Mouse (Mus musculus): Measurements from ENCODE around the gene Alms1. TPM values are rescaled to one million over a fixed set of nuclear protein-coding genes. Genes with fewer than 3 reads are reported as not detected.
"Not testable (repeated sequence)": the region's sequence is repeated elsewhere in the genome, so short reads cannot be mapped to it uniquely, and the experiment has no call there.

Alms1 gene
- 10 to 100 TPM in 3 of 4 experiments, 1 to 10 TPM in 1; 9.1 to 23.4 (median 15.1) TPM for total RNA-seq (2022)

DNA sequence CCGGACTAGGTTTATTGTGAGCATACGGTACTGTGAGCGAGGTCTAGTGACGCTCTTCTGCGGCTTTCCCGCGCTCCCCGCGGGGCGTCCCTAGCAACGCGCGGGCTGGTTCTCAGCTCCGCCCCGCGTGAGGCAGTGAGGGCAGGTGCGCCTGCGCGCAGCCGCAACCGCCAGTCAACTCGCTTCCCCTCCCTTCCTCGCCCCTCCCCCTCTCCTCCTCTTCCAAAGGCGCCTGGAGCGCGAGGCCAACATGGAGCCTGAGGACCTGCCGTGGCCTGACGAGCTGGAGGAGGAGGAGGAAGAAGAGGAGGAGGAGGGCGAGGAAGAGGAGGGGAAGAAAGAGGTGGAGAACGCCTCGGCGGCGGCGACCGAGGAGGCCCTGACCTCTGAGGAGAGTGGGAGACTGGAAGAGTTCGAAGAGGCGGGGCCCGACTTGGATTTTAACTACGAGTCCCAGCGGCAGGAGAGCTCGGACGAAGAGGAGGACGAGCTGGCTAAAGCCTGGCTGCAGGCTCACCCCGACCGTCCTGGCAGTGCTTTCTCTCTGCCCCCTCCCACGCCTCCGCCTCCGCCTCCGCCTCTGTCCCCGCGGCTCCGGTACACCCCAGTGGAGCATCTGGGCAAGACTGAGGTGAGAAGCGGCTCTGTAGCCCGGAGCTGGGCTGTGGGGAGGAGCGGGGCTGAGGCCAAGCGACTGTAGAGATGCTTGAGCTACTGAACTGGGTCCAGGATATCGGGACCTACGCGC lies at the start of gene Alms1:
Gene Alms1, plus strand, starts transcription at position 136 of the 748 bp plus-strand sequence.
- peak; percentile 92 for DNase-seq

DNA sequence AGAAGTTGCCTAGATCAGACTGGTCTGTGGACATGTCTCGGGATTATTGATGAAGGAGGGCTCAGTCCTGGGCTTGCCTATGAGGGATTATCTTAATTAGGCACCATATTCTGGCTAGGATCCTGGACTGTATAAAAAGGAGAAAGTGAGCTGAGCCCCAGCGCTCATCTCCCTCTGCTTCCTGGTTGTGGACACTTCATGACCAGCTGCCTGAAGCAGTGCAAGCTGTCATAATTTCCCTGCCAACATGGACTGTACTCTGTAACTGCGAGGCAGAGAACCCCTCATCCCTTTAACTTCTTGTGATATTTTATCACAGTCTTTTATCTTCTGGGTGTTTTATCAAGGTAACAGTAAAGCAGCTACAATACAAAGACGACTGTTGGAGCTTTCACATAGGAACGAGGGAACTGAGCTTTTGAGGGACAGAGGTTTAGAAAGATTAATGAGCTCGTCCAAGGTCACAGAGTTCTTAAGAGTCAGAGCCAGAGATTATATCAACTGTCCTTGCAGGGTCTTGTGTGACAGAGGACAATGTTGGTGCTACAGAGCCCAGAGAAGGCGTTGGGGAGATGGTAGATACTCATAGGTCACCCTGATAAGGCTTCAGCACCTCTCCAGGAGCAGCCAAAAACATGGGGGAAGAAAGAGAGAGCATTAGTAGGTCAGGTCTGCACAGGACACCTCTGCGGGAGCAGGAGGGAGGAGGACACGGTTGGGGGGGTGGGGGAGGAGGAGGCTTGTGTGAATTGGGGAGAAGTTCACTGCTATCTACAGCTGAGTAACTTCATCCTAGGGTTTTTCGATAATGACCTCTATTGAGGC lies 43.8 kb upstream of the Alms1 start:
- DNase-seq: no peak

DNA sequence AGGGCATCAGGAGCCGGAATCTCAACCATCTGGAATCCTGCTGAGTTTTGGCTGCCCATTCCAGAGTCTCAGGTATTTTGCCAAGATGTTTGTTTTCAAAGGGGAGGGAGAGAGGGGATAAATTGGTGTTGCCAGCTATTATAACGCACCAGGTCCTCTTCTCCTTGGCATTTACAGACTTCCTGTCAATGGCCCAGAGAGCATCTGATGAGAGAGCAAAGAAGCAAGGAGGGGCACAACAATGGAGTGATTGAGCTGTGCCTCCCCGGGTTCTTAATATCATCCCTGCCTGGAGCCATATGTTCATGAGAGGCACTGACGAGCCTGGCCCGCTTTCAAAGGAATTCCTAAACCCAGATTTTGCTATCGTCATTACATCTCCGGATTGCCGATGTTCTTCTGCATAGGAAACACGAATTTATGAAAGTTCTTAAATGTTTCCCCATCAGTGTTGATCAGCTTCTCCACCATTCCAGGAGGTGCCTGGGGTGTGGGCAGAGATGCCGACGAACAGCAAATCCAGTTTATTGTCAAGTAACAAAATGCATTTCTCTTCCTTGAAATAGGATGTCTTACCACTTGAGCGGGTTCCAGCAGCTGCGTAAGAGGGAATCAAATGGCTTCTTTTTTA lies 43.0 kb upstream of the Alms1 start:
- no peak for DNase-seq

DNA sequence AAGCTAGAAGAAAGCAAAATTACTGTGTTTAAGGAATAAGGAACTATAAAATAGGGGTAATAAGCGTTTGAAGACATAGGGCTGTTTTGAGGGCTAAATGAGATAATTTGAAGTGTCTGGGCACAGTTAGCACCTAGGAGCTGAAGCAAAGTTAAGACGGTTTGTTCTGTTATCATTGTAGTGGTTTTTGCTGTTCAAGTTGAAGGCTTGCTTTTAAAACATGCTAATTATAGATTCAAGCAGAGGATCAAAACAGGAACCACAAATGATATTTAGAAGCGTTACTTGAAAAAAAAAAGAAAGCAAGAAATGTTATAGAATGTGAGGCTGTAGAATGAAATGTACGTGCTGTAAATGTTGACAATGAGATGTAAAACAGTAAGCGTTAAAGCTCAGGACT lies 39.7 kb upstream of the Alms1 start:
- DNase-seq: no peak

DNA sequence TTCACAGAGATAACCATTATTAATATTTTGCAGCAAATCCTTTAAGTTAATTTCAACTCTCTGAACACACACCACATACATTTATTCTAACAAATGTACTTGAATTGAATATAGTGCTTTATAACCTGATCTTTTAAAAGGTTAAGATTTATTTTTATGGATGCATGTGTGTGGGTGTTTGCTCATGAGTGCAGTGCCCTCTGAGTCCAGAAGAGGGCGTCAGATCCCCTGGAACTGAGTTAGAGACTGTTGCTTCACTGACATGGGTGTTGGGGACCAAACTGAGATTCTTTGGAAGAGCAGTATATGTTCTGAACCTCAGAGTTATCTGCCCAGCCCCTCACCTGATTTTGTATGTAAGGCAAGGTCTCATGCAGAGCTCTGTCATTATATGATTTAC lies 25.0 kb upstream of the Alms1 start:
- no peak for DNase-seq

DNA sequence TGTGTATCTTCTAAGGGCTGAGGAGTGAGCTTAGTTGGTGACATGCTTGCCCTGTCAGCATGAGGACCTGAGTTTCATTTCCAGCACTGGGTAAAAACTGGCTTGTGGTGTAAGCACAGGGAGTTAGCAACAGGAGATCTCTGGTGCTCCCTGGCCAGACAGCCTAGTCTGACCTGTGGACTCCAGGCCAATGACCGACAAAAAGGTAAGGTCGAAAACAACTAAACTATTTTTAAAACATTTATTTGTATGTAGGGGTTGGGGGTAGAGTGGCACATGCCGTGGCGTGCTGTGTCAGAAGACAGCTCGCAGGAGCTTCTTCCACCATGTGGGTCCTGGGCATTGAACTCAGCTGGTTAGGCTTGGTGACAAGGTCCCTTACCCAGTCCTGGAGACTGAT lies 14.5 kb upstream of the Alms1 start:
- no peak for DNase-seq

DNA sequence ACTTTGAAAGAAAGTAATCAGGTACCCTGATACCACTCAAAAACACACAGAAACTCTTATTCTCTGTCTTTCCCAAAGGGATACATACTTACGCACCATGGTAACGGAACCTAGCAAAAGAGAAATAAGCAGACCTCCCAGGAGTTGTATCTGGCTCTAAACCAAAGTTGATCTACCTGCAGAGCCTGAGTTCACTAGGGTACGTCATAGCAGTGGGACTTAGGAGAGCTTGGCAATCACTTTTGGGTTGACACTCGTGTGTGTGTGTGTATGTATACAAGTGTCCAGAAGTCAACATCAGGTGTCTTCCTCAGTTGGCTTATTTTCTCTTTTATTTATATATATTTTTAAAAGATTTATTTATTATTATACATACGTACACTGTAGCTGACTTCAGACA lies 5.6 kb upstream of the Alms1 start:
- DNase-seq: no peak

DNA sequence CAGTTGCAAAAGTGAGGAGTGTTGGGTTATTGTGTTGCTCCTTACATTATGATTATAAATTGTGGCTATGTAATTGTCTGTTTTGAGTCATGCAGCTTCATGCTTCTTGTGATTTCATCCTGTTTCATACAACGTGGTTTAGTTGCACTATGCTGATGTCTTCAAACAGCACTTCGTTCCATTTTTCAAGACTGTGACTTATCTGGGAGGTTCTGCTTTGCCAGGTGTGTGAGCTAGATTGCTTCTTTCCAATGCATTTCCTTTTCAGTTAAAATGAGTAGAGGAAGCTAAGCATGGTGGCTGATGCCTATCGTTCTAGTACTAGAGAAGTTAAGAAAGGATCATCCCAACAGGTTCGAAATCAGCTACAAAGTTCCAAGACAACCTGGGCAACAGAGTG lies 2.7 kb upstream of the Alms1 start:
- DNase-seq: no peak

DNA sequence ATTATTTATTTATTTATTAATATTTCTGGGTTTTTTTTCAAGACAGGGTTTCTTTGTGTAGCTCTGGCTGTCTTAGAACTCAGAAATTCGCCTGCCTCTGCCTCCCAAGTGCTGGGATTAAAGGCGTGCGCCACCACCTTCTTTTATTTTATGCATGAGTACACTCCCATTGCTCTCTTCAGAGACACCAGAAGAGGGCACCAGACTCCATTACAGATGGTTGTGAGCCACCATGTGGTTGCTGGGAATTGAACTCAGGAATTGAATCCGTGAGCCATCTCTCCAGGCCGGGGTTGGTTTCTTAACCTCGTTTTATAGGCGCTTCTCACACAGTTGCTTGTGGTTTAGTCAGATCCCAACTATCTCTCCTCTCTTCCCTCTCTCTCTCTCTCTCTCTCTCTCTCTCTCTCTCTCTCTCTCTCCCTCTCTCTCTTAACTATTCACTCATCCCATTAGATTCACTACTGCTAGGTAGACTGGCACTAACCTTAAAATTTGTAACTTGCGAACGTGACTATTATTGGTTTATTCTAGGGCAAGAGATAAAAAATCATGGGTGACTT lies 445 bp upstream of the Alms1 start:
- DNase-seq: no peak

DNA sequence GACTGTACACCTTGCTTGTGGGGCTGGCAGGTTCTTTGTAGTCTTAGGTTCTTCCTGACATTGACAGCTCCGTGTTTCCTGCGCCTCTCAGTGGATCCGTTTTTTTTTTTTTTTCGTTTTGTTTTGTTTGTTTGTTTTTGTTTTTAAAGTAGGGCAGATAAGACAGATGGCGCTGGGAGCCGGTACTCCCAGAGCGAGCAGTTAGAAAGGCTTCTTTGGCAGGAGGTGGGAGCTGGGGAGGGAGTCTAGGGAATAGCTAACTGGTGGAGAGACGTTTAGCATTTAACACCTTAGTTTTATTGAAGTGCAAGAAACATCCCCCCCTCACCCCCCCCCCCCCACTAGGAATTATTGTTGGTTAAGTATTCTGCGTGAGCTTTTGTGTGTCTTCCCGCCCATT lies 833 bp downstream of the Alms1 start:
- no peak for DNase-seq

DNA sequence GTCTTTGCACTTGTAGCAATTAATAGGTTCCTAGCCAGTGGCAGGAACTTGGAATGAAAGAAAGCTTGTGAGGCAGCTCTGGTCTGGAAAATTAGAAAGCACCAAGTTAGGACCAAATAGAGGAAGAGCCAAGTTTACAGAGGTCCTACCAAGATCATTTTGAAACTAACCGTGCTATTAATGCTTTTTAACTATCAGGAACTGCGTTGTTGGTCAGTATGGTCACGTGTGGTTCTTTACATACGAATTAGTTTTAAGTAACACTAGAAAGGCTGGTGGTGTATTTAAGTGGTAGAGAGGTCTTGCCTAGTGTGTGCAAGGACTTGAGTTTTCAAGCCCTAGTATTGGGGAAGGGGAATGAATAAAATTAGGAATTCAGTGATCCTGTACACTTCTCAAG lies 1.2 kb downstream of the Alms1 start:
- no peak for DNase-seq

DNA sequence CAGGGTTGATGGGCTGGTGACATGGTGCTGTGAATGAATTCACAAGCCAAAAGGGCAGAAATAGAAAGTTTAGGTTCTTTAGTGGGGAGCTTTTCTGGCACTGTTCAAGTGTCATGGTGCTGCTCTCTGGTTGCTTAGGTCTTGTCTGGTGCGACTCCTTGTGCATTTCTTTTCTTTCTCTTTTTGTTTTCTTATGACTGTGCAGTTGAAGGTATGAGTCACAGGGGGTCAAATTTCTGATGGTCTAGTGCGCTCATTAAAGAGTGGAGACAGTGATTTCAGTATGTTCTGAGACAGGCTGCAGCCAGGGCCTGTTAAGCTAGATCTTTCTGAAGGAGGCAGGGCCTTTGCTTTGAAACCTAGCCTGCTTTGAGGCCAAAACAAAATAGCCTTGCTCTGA lies 2.8 kb downstream of the Alms1 start:
- no peak for DNase-seq

DNA sequence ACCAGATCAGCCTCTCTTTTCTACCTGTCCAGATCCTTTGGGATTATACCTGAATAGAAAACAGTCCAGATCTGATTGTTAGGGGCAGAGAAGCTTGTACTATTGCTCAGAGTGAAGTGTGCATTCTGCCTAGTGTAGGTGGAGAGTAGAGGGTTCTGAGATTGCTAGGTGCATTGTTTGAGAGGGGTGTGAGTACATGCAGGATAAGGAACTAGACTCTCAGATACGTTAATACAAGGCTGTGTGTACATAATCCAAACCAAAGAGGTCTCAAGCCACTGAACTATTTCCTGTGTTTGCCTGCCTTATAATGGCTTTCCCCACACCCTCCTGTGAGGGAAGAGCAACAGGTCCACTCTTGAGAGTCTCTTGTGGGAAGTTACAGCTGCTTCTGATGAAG lies 12.0 kb downstream of the Alms1 start:
- no peak for DNase-seq

DNA sequence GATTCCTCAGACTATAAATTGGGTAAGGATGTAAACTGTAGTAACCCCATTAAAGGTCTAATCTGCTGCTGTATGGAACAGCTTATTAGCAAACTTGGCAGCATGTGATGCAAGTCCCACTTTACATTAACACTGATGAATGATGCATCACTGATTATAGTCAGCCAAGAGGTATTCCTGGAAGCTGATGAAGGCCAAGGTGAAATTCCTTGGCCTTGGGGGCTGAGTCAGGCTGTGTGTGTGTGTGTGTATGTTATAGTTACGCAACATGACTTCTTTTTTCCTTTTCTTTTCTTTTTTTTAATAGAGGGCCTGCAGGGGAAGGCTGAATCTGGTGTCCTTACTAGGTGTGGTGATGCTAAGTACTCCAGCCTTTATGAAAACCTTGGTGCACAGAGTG lies 23.2 kb downstream of the Alms1 start:
- DNase-seq: peak; percentile 49

DNA sequence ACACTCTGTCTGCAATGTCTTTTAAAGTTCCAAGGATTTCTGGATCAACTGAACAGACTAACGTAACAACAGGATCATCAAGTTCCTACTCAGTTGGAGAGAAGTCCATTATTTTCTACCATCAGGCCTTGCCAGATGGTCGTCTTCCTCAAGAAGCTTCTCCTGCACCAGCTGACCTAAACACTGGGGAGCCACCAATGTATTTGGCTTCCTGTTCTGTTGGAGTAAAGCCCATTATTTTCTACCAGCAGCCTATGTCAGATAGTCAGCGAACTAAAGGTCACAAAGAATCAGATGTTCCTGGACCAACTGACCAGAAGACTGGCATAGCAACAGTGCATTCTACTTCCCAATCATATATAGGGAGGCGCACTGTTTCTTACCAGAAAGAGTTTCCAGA lies 33.5 kb downstream of the Alms1 start:
- DNase-seq: no peak

DNA sequence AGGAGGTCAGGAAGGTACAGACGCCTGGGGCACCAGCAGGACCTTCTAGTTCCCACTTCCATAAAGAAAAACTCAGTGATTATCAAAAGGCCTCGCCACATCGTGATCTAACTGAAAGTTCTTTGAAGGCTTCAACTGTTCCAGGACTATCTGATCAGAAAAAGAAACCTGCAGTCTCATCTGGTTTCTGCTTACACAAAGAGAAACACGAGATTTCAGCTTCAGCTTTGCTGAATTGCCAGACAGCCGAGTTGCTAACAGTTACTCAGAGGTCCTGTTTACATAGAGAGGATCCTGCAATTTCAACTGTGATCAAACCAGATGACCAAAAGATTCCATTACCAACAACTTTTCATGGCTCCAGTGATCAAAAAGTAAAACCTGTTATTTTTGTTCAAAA lies 34.3 kb downstream of the Alms1 start:
- no peak for DNase-seq

DNA sequence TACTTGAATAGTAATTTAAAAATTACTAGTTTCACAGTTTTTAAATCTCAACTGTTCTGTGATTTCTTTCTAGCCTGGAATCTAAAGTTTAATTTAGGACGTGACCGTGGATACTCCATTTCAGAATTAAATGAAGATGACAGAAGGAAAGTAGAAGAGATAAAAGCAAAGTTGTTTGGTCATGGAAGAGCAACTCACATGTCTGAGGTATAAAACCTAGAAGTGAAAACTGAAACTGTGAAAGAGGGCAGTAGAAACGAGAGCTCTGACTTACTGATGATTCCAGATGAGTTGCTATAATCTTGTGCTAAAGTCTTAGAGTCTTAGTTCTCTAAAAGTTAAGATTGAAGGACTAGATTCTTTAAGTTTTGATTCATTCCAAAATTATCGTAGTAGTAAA lies 37.2 kb downstream of the Alms1 start:
- DNase-seq: no peak

DNA sequence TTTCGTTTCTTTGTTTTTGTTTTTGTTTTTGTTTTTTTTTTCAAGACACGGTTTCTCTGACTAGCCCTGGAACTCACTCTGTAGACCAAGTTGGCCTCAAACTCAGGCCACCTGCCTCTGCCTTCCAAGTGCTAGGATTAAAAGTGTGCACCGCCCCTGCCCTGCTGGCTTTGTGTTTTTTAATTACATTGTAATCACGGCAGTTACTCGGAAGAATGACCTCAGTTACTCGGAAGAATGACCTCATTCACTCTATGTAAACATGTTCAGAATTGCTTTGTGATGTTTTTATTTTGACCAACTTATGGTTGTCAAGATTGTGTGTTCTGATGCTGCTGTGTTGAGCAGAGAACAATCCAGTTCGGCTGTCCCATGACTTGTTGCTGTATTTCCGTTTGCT lies 45.8 kb downstream of the Alms1 start:
- DNase-seq: no peak

DNA sequence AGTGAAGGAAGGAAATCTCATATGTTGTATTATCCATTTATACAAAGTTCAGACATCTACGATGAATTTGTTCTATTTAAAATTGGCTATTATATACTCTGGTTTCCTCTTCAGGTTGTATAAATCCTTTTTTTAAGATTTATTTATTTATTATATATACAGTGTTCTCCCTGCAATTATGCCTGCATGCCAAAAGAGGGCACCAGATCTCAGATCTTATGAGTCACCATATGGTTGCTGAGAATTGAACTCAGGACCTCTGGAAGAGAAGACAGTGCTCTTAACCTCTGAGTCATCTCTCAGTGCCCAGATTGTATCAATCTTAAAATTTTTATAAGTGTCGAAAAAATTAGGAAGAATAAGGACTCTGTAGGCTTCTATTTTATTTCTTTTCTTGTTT lies 65.9 kb downstream of the Alms1 start:
- DNase-seq: no peak

DNA sequence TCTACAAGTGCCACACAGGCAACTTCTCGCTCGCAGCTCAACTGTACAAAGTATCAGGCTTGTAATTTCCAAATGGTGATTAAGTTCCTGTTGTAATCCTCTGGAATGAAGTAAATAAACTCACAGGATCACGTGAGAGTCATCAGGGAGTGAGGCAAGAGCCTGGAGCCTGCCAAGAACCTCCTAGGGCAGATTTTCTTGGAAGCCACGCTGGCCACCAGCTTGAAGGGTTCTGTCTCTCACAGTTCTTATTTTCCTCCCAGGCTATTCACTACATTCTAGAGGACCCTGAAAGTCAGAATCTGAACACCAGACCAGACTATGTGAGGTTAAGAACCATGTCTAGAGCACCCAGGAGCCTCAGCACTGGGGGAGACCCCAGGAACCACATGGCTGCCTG lies 114.6 kb downstream of the Alms1 start:
- peak; percentile 65 for DNase-seq

DNA sequence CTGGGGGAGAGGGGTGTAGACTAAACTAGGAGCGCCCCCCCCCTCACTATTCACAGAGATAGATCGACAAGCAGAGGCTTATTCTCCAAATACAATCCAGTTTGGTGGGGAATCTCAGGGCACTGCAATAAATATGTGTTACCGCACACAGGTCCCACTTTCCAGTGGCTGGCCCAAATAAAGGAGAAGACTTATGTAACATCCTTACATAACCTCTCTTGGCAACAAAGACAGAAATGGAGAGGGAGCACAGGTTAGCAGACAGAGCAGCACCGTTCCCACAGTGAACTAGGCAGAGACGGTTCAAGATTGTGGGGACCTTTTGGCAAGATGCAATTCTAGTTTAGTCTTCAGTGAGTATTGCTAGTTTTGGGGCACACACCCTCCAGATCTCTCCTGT lies 121.9 kb downstream of the Alms1 start:
- not testable (repeated sequence) for DNase-seq

DNA sequence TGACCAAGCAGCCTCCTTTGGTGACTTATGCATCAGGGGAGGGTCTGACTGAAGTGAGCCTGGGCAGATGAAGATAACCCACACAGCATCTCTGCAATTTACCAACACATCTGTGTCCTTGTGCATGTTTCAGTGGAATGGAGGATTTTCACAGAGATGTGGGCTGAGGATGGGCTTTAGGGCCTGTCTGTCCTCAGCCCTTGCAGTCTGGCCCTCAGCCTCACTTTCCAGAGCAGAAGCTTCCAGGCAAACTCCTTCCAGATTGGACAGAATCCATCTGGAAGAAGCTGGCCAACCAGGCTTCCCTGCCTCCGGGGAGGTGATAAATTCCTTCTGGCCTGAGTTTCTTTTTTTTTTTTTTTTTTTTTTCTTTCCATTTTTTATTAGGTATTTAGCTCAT lies 122.3 kb downstream of the Alms1 start:
- not testable (repeated sequence) for DNase-seq

DNA sequence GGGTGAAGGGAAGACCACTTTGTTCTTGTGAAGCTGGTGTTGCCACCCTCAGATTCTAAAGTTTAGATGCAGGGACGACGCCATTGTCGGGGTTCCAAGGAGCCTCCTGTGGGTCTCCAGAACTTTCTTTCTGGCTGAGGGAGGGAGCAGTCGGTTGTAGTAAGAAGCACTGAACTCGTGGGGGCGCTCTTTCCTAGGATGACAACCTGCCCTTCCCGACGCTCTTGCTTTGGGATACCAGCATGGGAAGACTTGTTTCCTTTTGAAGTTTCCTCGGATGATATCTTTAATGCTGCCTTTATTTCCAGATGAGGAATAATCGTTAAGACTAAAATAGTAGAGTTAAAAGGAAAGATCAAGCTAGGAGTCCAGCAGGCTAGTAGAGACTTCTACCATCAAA lies 125.8 kb downstream of the Alms1 start, which contains the start of gene Nat8f7:
Gene Nat8f7, minus strand, starts transcription at position 101 of the 400 bp plus-strand sequence.
- not testable (repeated sequence) for DNase-seq

Measured in adrenal gland, adult 8-10 months (tissue).